Mouse (Mus musculus) midbrain, embryonic 14.5 days (tissue): ENCODE results near the gene Fuca1. TPM values are rescaled to one million over a fixed set of nuclear protein-coding genes. Genes with fewer than 3 reads are reported as not detected.
A peak's percentile ranks its signal among the peaks of the same experiment; 100 is the strongest.

ENCODE experiments used
- ATAC-seq: fragments of 200-750 bp; cut with Nextera tagmentation; 2 replicates; pipeline ENCODE4 v1.8.0; 2017; ENCODE audit warnings: moderate number of reproducible peaks, moderate library complexity; ENCODE audit not compliant: low FRiP score, low TSS enrichment
- DNase-seq: peaks from one replicate; pipeline ENCODE4 v3.0.0-alpha.2; 2015
- H3K27ac ChIP-seq: fragments of 300-500 bp; sonication (generic); replicated peaks from 2 replicates; pipeline ENCODE4 v1.5.1; 2014; ENCODE audit warnings: mild to moderate bottlenecking, low read depth, low read length, moderate library complexity
- H3K27me3 ChIP-seq: fragments of 300-500 bp; sonication (generic); 2 replicates; pipeline ENCODE4 v1.6.1; 2014; ENCODE audit warnings: low read length, control low read depth, mixed read lengths; ENCODE audit not compliant: control insufficient read depth, insufficient read depth
- H3K36me3 ChIP-seq: fragments of 300-500 bp; sonication (generic); 2 replicates; pipeline ENCODE4 v1.6.1; 2014; ENCODE audit warnings: low read length, control low read depth; ENCODE audit not compliant: control insufficient read depth, insufficient read depth
- H3K4me1 ChIP-seq: fragments of 300-500 bp; sonication (generic); 2 replicates; pipeline ENCODE4 v1.6.1; 2014; ENCODE audit warnings: mild to moderate bottlenecking, antibody characterized with exemption, low read length, control low read depth; ENCODE audit not compliant: control insufficient read depth, insufficient read depth
- H3K4me2 ChIP-seq: fragments of 300-500 bp; sonication (generic); 2 replicates; pipeline ENCODE4 v1.6.1; 2014; ENCODE audit warnings: mild to moderate bottlenecking, low read length, moderate library complexity
- H3K4me3 ChIP-seq: fragments of 300-500 bp; sonication (generic); replicated peaks from 2 replicates; pipeline ENCODE4 v1.5.1; 2014; ENCODE audit warnings: low read depth, low read length
- H3K9ac ChIP-seq: fragments of 300-500 bp; sonication (generic); replicated peaks from 2 replicates; pipeline ENCODE4 v1.6.1; 2014; ENCODE audit warnings: mild to moderate bottlenecking, low read length, moderate library complexity
- H3K9me3 ChIP-seq: fragments of 300-500 bp; sonication (generic); 2 replicates; pipeline ENCODE4 v1.6.1; 2016; ENCODE audit warnings: low read length, control low read depth, mixed read lengths; ENCODE audit not compliant: control insufficient read depth
- WGBS: fragments of 180-500 bp; shearing (Covaris S2); extraction: QIAGEN DNeasy Blood & Tissue Kit; methylation state at CpG from one replicate; pipeline ENCODE4 v1.1.7; 2014; 5-methylcytosine and 5-hydroxymethylcytosine counted together
- polyA plus RNA-seq: library from polyadenylated mRNA; unstranded; fragments of >200 nt; fragmentation: Nextera tagmentation; extraction: Ambion mirVana; gene quantifications from 2 replicates; pipeline ENCODE4 v1.2.1, GENCODE M21; 2014

The Fuca1 gene
- polyA plus RNA-seq, 1 experiment from 2014 or later: 62.7 TPM

GRCm38 (mm10) chr4:135949911-135950310 is 29.4 kb downstream of the Fuca1 start:
- ATAC-seq (no peak), DNase-seq (no peak)
- Histone ChIP-seq H3K9me3 (no peaks in the 10 kb centered on the region), H3K4me2 (no peak overlapping the region), H3K9ac (no peak overlapping the region), H3K36me3 (peaks cover 23% of the 10 kb centered on the region), H3K27me3 (no peaks in the 10 kb centered on the region), H3K4me3 (no peak overlapping the region), H3K4me1 (no peaks in the 10 kb centered on the region), H3K27ac (no peak overlapping the region)
- WGBS: 73% methylated on average over 6 of the region's 6 CpGs

GRCm38 (mm10) chr4:135950365-135950764 is 29.8 kb downstream of the Fuca1 start:
- H3K4me1 ChIP-seq: no peaks in the 10 kb centered on the region
- peaks cover 28% of the 10 kb centered on the region for H3K36me3 ChIP-seq
- H3K9ac ChIP-seq: no peak overlapping the region
- ATAC-seq (no peak), DNase-seq (no peak)
- 92% methylated on average over 6 of the region's 6 CpGs for WGBS
- H3K4me3 ChIP-seq: no peak overlapping the region
- H3K27me3 ChIP-seq: no peaks in the 10 kb centered on the region
- H3K27ac ChIP-seq: no peak overlapping the region
- no peaks in the 10 kb centered on the region for H3K9me3 ChIP-seq
- H3K4me2 ChIP-seq: no peak overlapping the region

GRCm38 (mm10) chr4:135951505-135951904 is 31.0 kb downstream of the Fuca1 start:
- H3K9me3 ChIP-seq: no peaks in the 10 kb centered on the region
- no peak overlapping the region for H3K27ac ChIP-seq
- H3K4me2 ChIP-seq: no peak overlapping the region
- DNase-seq (no peak), ATAC-seq (no peak)
- H3K4me1 ChIP-seq: no peaks in the 10 kb centered on the region
- no peak overlapping the region for H3K9ac ChIP-seq
- H3K36me3 ChIP-seq: peaks cover 34% of the 10 kb centered on the region
- no peak overlapping the region for H3K4me3 ChIP-seq
- no peaks in the 10 kb centered on the region for H3K27me3 ChIP-seq
- 98% methylated on average over 3 of the region's 3 CpGs for WGBS

GRCm38 (mm10) chr4:135953179-135953578 is 32.6 kb downstream of the Fuca1 start:
- H3K27me3 ChIP-seq: no peaks in the 10 kb centered on the region
- ATAC-seq (no peak), DNase-seq (no peak)
- no peak overlapping the region for H3K4me2 ChIP-seq
- H3K9ac ChIP-seq: no peak overlapping the region
- no peak overlapping the region for H3K4me3 ChIP-seq
- 92% methylated on average over 3 of the region's 3 CpGs for WGBS
- H3K9me3 ChIP-seq: no peaks in the 10 kb centered on the region
- H3K4me1 ChIP-seq: no peaks in the 10 kb centered on the region
- H3K27ac ChIP-seq: no peak overlapping the region
- peaks cover 41% of the 10 kb centered on the region for H3K36me3 ChIP-seq

DNA sequence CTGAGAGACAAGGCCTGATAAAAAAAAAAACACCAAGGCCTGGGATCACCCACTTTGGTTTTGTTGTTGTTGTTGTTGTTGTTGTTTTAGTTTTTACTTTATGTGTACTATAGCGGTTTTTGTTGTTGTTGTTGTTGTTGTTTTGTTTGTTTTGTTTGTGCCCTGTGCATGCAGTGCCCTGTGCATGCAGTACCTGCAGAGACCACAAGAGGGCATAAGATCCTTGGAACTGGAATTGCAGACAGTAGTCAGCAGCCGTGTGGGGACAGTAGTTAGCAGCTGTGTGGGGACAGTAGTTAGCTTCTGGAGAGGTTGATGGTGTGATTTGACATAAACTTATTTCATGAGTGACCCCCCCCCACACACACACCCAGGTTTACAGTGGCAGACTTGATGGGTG is 33.7 kb downstream of the Fuca1 start:
- no peak overlapping the region for H3K27ac ChIP-seq
- H3K4me1 ChIP-seq: no peaks in the 10 kb centered on the region
- H3K4me2 ChIP-seq: no peak overlapping the region
- H3K4me3 ChIP-seq: no peak overlapping the region
- ATAC-seq: no peak; the same call in 1 of the 2 replicates
- H3K9ac ChIP-seq: no peak overlapping the region
- no peaks in the 10 kb centered on the region for H3K9me3 ChIP-seq
- WGBS: 13% methylated on average over 2 of the region's 2 CpGs
- no peaks in the 10 kb centered on the region for H3K27me3 ChIP-seq
- DNase-seq: peak; percentile 88
- peaks cover 50% of the 10 kb centered on the region for H3K36me3 ChIP-seq

DNA sequence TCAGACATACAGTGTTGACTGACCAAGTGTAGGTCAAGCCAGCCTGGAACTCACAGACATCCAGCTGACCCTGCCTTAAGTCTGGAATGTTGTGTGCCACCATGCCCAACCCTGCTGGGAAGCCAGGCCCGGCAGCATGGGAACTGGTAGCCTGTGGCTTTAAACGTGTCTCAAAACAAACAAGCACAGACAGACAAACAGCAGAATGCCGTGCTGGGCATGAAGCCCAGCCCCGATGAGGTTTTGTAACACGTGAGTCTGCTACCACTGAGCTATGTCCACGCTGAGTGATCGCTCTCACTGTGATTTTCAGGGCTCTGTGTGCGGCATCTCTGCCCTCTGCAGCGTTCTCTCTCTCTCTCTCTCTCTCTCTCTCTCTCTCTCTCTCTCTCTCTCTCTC is 35.4 kb downstream of the Fuca1 start:
- H3K4me3 ChIP-seq: no peak overlapping the region
- DNase-seq (no peak), ATAC-seq (no peak)
- H3K27me3 ChIP-seq: no peaks in the 10 kb centered on the region
- H3K4me1 ChIP-seq: no peaks in the 10 kb centered on the region
- WGBS: 88% methylated on average over 9 of the region's 9 CpGs
- H3K9me3 ChIP-seq: no peaks in the 10 kb centered on the region
- peaks cover 63% of the 10 kb centered on the region for H3K36me3 ChIP-seq
- no peak overlapping the region for H3K27ac ChIP-seq
- no peak overlapping the region for H3K4me2 ChIP-seq
- no peak overlapping the region for H3K9ac ChIP-seq

DNA sequence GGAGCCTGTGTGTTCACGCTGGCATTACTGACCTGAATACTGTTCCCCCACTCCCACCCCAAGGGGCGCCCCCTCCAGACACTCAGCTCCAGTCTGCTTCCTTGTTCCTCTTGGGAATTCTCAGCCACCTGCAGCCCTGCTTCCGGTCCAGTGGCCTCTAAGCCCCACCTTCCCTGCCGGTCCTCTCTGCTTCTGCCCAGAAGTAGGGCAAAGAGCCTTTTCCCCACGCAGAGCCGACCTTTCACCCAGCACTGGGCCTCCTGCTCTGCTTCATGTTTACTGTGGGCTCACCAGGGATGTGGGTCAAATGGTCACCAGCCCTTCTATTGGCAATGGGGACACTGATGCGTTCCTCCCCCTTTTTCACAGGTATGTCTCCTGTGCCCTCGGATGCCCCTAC is 37.8 kb downstream of the Fuca1 start:
- ATAC-seq (no peak), DNase-seq (no peak)
- WGBS: 63% methylated on average over 8 of the region's 8 CpGs
- Histone ChIP-seq H3K9me3 (no peaks in the 10 kb centered on the region), H3K4me2 (no peak overlapping the region), H3K4me1 (no peaks in the 10 kb centered on the region; the same call in 1 of the 2 replicates), H3K4me3 (no peak overlapping the region), H3K36me3 (peaks cover 54% of the 10 kb centered on the region), H3K27me3 (no peaks in the 10 kb centered on the region), H3K9ac (no peak overlapping the region), H3K27ac (no peak overlapping the region)

DNA sequence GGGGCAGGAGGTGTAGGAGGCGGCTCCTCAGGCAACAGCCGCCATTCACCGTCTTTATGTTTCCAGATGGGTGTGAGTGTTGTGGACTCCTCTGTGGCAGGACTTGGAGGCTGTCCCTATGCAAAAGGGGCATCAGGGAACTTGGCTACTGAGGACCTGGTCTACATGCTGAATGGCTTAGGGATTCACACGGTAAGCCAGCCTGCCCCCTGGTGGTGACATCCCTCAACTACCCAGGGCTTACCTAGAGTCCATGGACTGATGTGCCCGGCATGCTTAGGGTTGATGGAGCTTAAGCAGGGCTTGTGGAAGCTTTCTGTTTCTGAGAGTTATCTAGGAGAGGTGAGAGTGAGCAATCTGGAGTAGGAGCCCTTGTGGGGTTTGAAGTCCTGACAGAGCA is 40.2 kb downstream of the Fuca1 start:
- H3K27me3 ChIP-seq: no peaks in the 10 kb centered on the region
- WGBS: 31% methylated on average over 5 of the region's 5 CpGs
- H3K36me3 ChIP-seq: peaks cover 42% of the 10 kb centered on the region
- no peak overlapping the region for H3K4me2 ChIP-seq
- H3K27ac ChIP-seq: no peak overlapping the region
- H3K9me3 ChIP-seq: no peaks in the 10 kb centered on the region
- no peak for ATAC-seq
- H3K9ac ChIP-seq: no peak overlapping the region
- H3K4me3 ChIP-seq: no peak overlapping the region
- DNase-seq: peak; percentile 89
- peaks cover 6% of the 10 kb centered on the region for H3K4me1 ChIP-seq

DNA sequence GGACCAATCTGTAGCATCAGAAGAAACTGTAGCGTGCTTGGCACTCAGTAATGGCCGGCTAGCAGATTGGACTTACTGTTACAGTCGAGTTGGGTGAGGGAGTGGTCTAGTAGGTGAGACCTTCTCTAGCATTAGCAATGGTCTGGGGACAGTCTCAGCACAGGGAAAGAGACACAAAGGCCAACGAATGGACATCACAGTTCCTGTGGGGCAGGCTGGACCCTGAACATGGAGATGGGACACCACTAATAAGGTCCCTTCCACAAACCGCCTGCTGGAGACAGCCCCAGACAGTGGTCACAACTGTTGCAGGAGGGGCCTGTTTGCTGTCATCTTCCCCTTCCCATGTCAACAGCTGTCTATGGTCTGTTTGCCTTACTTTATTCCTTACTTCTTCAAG is 41.2 kb downstream of the Fuca1 start:
- Histone ChIP-seq H3K4me3 (no peak overlapping the region), H3K9me3 (no peaks in the 10 kb centered on the region), H3K27ac (no peak overlapping the region), H3K27me3 (no peaks in the 10 kb centered on the region), H3K4me1 (peaks cover 6% of the 10 kb centered on the region), H3K4me2 (no peak overlapping the region), H3K36me3 (peaks cover 49% of the 10 kb centered on the region), H3K9ac (no peak overlapping the region)
- DNase-seq: no peak
- ATAC-seq: no peak
- WGBS: 95% methylated on average over 5 of the region's 5 CpGs
